Mouse (Mus musculus) left cerebral cortex, postnatal 14 days (tissue): Measurements from ENCODE around the gene Brinp2. TPM values are rescaled to one million over a fixed set of nuclear protein-coding genes. Genes with fewer than 3 reads are reported as not detected.

Experiments used
- DNase-seq, 2 experiments: peaks; one replicate each; pipeline ENCODE4 v3.0.0; 2021 to 2022; ENCODE audit warnings: low spot score in 2 of 2, mixed read lengths in 1 of 2
- intact Hi-C: fragments of 180-260 bp; cut with DNase I; formaldehyde crosslinking; loops from one replicate; pipeline ENCODE4 v1.15.1; 2025
- total RNA-seq, 2 experiments: library from RNA; stranded (reverse); gene quantifications; 2 replicates each; pipeline ENCODE4 v1.2.3; 2021

The Brinp2 gene
- total RNA-seq, 2 experiments from 2014 or later: 123 to 144 TPM

DNA sequence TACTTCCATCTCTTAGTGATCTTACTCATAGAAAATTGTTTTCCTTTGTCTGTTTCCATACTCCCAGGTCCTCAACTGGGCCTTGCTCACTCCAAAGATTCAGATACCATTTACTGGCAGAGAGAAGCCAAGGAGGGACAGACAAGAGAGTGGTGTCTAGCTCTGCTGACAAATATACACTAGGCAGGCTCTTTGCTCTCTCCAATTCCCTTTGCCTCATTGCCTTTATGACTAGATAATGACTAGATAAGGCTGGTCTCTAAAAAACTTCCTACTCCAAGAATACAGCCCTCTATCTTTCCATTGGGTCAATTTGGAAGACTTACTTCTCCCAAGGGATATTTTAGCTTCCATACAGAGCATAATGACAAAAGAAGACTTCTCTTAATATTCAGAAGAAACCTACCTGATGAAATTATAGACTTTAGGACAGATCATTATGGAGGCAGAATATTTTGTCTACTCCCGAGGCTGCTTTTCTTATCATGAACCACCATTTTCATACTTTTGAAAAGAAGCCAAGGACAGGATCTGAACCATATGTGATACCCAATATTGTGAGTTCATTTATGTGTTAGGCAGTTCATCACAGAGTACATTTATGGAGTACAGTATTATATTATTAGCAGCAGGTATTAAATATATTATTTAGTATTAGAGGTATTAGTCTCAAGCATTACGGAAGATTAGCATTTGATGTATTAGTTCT is 114.1 kb downstream of the Brinp2 start:
- intact Hi-C loops: no loop called here
- DNase-seq: no peak

DNA sequence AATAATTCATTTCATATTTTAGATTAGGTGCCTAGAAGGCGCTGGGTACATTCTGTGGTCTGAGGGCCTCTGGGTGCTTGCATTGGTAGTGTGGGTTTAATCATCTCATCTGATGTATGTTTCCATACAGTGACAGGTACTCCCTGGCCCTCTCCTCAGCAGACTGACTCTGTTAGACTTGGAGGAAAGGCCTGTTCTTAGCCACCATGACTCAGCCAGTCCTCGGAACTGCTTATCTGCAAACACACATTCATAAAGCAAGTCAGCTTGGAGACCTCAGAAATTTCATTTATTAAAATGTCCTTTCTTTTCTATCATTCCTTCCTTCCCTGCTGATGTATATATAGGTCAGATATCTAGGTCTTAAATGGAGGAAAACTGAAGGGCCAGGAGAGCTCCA is 116.3 kb downstream of the Brinp2 start:
- intact Hi-C loops: no loop called here
- DNase-seq: no peak

DNA sequence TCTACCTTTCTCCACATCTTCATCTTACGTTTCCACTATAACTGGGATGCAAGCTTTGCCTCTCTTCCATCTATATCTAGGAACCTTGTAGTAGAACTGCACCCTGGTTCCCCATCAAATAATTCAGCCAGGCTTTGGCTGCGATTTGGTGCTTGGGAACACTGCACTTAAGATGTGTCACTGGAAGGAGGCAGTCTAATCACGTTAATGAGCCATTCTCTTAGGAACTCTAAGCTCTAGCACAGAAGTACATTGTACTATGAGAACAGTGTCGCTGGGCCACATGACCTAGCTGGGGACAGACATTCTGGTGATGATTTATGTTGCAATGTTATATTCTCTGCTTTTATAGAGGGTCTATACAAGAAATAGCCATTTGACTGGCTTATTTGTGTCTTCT is 117.4 kb downstream of the Brinp2 start:
- intact Hi-C loops: no loop called here
- DNase-seq: no peak

DNA sequence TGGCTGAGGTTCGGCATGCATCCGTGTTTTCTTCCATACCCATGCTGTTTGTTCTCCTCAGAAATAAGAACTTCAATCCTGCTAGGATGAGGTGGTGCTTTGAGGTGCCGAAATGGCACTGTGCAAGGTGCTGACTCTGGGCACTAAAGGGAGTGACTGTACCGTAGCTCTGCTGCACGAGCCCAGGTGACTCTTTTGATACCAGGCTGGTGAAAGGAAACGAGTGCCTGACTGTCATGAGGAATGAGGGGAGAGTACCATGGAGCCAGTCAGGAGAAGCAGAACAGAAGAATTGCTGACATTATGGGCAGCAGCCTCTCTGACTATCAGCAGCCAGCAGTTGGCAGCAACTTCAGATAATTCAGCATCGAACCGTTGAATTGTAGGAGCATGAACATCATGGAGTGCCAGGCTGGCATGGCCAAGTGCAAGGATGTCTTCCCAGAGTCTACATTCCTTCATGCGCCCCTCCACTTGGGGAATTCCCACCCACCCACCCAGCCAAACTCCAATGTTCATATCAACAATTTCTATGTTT is 127.4 kb downstream of the Brinp2 start:
- intact Hi-C loops: no loop called here
- no peak for DNase-seq

DNA sequence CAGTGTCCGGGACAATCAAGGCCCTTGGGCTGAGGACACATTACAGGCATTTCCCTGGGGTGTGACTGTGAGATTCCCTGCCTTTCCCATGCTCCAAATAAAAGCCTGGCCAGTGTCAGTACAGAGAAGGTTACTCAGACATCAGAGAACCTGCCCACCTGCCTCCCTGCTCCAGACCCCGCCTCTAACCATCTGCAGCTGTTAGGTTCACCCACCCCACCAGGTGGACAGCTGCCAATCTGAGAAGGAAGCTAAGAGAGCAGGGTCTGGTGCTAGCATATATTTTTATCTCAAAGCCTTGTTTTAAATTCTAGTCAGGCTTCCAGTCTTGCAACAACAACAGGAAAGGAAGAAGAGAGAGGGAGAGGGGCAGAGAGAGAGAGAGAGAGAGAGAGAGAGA is 128.9 kb downstream of the Brinp2 start:
- intact Hi-C loops: no loop called here
- no peak for DNase-seq

DNA sequence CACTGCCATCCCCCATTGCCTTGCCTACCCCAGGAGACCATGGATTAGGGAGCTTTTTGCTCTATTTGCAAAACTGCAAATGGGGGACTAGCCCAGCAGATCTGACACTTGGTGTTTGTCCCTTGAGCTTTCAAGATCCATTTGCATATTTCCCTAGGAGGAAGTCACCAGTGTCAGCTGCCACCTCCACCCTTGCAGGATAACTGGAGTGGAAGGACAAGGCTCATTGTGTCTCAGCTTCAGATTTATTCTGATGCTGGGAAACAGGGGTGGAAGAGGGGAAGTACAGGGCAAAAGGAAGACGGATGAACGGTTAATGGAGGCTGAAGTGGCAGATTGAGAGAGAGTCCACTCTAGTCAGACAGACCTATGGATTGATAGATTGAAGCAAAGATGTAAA is 129.4 kb downstream of the Brinp2 start:
- no peak for DNase-seq
- intact Hi-C loops: no loop called here

DNA sequence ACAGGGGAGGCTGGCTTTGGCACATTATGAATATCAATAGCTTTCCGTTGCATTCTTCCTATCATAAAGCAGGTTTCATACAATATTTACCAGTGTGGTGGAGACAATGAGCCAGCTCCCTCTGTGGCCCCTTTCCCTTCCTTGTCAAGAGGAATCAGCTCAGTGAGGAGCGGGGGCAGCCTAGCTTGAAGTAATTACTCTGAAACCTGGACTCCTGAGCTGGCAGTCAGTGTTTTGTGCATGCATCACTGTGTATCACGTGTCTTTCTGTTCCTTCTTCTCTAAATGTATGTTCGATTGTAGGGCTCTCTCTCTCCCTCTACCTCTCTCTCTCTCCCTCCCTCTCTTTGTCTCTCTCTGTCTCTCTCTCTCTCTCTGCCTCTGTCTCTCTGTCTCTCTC is 135.1 kb downstream of the Brinp2 start:
- intact Hi-C loops: no loop called here
- no peak for DNase-seq

DNA sequence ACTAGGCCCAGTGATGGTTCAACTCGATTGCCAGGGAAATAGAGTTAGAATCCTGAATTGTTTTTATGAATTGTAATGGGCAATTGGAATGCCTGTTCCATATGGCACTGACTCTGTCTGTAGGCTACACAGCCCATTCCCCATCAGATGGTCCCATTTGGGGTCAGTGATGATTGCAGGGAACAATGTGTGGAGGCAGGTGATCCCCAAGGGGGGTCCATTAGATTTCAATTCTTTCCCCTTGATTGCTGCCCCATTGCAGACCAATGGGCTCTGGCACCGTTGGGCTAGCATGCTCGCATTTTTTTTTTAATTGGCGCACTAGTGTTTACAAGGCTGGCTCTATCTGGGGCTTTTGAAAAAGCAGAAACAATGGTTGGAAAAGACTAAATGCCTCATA is 136.0 kb downstream of the Brinp2 start:
- no peak for DNase-seq
- intact Hi-C loops: no loop called here

DNA sequence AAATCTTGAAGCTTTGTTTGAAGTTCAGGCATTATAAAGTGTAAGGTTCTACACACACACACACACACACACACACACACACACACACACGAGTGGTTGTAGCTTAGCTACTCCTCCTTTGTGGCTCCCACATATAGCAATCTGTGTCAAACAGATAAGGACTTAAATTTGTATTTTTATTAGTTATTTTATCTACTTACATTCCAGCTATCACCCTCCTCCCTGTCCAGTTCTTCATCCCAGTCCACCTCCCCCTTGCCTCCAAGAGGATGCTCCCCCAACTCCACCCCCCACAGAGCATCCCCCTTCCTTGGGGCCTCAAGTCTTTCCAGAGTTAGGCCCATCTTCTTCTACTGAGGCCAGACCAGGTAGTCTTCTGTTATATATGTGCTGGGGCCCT is 137.4 kb downstream of the Brinp2 start:
- intact Hi-C loops: no loop called here
- DNase-seq: no peak

DNA sequence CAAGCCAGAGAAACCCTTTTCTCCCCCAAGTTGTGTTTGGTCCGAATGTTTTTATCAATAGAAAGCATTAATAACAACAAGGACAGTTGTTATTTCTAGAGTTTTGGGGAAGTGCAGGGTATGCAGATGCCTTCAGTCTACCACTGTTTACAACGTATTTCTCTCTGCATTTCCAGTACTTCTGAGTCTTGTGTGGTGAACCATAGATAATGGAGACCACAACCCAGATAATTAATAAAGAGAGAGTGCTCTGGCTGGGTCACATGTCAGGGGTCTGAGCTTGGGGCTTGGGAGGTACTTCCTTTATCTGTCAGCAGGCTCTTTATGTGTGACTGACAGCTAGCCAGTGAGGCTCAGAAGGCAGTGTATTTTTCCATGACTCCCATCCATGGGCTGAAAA is 137.8 kb downstream of the Brinp2 start:
- no peak for DNase-seq
- intact Hi-C loops: no loop called here

DNA sequence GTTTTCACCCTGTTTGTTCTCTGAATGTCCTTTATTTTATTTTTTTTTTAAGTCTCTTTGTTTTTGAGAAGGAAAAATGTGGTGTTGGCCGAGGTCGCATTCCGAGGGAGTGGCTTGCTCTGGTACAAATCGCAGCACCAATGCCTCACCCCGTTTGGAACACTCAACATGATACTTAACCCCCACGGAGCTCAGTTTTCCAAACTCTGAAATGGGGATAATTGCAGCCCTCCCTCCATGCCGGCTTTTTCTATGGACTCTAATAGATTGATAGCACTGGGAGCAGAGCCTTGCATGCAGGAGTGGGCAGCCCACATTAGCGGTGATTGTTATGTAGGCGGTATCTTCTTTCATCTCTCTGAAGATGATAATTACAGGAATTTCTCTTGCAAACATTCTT is 140.5 kb downstream of the Brinp2 start:
- DNase-seq: no peak
- intact Hi-C loops: no loop called here

DNA sequence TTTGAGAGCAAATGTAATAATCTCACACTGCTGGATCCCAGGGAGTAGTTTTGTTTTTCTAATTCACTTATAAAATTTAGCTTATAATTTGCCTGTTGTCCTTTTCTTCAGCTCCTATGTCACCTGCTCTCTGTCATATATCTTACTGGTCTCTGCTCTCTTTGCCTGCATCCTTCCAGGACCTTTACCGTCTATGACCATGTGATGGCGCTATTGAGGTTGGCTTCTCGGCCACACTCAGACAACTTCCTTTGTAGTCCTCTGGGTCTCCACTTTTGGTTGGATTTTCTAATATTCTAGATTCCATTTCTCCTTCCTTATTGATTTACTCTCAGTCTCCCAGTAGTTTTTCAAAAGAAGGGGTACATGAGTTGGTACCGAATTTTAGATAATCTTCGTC is 141.4 kb downstream of the Brinp2 start:
- DNase-seq: peak; percentile 28 to 37
- intact Hi-C loops: no loop called here

DNA sequence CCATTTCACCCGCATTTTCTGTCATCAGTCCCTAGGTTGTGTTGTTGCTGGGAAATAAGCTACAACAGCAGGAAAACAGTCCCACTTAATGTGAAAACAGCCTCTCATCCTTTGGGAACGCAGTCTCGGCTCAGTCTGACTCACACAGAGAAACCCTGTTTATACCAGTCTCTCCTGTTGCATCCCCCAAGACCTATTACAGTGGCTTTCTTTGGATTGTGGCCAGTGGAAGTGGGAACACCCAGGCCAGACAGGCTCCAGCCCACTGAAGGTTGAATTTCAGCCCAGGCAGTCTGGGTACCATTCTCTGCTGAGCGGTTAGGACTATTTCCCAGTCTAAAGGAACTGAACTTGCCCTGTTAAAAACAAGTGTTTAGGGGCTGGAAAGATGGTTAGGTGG is 142.4 kb downstream of the Brinp2 start:
- DNase-seq: no peak
- intact Hi-C loops: no loop called here

DNA sequence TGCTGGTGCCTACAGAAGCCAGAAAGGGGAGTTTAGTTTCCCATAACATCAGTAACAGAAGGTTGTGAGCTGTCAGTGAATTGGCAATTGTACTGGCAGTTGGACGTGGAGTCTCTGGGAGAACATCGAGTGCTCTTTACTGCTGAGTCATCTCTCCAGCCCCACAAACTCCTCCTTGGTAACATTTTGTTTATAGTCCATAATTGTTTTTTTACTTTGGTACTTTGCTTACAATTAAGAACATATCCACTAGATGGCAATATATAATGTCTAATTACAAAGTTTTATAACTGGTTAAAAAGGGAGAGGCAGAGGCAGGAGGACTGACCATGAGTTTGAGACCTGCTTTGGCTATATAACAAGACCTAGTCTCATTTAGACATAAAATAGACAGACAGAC is 148.5 kb downstream of the Brinp2 start:
- intact Hi-C loops: no loop called here

DNA sequence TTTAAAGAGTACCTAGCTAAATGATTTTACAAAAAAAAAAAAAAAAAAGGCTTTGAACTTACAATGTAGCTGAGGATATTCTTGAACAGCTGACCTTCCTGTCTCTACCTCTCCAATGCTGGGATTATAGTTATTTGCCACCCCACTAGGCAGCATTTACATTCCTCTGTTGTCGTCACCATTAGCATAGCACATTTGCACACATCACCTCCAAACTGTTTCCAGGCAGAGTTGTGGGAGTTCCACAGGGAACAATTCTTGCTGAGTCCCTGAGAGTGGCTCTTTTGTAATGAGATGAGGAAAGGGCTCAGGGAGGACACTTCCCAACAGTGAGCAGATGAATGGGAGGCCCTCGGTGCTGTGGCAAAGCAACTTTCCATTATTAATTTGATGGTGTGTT is 153.2 kb downstream of the Brinp2 start:
- no peak for DNase-seq
- intact Hi-C loops: no loop called here

More for the DNA sequence above, 148.5 kb downstream of the Brinp2 start:
- DNase-seq: no peak

Other genes starting within 250 kb of the Brinp2 start
- 100 to 1,000 TPM; 194 to 200 TPM for gene Astn1, start 5.9 kb upstream of the Brinp2 start, total RNA-seq